Mouse (Mus musculus): Measurements from ENCODE around the gene AU040320.

Gene AU040320

DNA sequence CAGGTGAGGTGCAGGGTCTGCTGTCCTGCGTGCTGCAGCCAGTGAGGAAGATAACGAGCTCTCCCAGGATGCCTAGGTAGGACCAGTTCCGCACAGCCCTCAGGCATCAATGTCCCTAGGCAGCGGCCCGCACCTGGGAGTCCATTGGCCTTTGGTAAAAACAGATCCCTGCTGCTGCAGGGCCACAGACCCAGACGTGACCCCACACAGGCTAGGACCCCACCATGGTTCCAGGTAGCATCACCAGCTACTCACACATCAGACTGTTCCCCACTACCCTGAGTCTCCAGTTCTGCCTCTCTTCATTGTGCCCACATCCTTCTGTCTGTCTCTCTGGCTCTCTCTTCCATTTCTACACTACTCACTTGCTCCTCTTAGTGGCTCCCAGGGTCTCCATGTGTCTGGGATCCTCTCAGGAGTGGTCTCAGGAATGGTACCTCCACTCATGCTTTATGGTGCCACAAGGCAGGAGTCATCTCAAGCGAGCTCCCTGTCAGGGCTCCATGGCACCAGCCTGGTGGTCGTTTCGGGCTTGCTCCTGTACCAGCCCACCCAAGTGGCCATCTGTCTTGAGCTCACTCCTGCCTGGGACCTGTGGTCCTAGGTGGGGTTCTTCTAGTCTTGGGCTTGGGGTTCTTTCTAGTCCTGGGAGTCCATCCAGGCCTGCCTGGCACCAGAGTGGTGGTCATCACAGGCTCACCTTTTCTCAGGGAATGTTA lies 107.1 kb downstream of the AU040320 start:
- DNase-seq, result no peak

DNA sequence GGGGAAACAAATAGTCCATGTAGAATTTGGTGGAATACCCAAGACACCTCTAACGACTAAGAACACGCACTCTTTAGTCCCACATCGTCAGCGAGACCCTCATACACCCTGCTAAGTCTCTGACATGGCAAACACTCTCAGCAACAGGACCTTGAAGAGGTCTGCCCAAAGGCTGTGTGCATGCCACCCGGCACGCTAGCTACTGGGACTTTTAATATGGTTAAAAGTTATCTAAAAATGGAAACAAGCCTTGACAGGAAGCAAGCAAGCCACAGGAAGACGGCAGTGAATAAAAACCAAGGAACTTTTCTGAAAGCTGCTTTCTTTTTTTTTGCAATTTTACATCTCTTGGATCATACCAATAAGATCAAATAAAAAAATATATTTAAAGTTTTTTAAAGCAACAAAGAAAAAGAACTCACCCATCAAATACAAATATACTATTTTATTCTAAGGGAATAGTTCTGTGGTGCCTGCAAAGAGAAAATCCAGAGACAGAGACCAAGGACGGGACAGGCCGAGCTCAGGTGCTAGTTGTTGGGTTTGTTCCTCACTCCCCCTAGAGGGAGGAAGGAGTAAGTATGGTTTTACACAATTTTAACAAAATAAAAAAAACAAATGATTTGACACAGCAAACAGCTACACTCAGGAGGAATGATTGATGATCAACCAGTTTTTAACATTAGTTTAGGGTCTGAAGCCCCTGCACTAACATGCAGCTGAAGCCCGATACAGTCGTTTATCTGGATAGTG lies 108.3 kb downstream of the AU040320 start:
- no peak for DNase-seq

DNA sequence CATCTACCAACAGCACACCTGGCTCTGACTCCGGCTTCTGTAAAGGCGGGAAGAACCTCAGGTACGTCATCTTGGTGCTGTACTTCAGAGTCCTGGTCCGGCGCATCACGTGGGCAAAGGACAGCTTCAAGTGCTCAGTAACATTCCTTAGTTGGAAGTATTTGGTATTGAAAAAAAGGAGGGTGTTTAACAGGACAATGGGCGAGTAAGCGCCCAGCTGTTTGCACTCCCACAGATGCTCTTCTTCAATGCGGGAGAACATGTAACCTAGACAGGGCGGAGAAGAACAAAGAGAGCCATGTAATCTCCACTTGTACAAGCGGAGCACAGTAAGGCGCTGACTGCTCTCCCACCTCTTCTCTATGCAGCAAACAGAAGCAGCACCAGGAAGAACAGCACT lies 115.4 kb downstream of the AU040320 start:
- no peak for DNase-seq

DNA sequence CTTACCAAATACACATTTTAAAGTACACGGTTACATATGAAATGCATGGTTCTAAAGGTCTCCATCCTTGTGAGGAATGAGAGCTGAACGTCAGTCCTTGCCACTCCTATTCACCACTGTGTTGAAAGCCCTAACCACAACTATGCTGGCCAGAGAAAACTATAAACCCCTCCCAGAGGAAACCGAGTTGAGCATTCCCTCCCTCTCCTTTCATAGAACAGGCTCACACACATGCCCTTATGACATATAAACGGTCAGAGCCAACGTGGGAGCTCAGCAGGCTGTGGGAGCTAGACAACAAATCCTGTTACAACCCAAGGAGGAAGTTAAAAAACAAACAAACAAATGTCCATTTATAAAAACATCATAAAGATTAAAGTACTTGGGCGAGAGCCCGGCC lies 119.4 kb downstream of the AU040320 start:
- DNase-seq, result peak; percentile 48

DNA sequence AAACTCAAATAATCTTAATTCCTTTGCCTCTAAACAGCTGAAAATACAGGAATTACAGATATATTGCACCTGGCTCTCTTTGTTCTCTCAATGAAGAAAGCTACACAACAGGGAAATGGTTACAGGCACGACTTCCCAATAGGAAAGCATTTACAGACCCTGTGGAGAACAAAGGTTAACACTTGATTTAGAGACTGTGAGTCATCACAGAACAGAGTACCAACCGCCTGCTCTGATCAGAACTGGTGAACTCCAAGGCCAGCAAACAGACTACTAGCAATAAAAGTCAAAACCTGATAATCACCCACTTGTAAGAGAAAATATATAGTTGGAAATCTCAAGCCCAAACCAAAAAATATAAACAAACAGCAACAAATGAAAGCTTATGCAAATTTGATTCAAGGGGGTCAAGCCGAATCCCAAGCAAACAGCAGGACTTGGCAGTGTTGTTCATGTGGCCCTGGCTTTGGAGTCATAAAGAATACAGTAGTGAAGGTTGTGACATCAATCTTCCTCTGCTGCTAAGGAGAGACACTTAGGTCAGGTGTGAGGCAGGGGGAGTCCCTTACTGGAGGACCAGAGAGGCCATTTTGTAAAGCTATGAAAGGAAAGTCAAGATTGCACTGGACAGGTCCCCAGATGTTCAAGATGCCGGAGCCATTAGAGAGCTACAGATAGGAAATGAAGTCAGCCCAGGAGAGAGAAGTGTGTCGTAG lies 126.4 kb downstream of the AU040320 start:
- DNase-seq, result no peak

DNA sequence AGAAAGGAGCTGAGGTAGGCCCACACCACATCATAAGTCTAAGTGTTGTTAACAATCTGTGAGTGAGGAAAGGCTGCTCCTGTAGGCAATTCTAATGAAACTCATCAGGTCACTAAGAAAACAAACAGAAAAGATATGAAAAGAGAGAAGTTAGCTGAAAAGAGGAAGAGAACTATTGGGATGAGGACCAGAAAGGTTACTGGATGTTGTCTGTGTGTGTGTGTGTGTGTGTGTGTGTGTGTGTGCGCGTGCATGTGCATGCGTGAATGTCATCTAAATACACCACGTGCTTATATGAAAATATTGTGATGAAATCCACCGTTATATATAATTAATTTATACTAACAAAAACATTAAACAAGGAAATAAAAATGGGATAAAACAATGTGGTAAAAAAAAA lies 130.3 kb downstream of the AU040320 start:
- no peak for DNase-seq

DNA sequence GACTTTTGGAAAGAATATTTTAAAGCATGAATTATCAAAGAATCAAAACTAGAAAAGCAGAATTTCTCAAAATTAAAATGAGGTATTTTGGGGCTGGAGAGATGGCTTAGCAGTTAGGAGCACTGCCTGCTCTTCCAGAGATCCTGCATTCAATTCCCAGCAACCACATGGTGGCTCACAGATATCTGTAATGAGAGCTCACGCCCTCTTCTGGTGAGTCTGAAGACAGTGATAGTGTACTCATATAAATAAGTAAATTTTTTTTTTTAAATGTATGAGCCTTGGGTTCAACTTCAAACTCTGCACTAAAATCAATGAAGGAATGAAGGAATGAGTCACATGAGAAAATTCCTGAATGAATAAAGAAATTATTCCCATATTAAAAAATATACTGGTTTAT lies 132.6 kb downstream of the AU040320 start:
- no peak for DNase-seq

DNA sequence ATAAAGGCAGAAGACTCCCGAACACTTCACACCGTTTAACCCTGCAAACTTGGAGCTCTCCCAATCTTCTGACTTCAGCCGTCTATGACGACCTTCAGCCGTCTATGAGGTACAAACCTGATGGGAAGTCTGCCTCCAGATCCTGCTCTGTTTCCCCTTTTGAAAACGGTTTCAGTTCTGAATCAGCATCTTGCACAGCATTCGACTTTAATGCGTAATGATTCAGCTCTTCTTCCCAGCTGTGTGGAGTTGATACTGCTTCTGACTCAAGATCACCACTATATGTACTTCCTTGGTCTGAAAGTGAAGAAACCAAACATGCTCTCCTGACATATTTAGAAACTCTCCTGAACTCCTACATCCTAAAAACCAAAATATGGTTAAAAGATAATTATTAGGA lies 136.5 kb downstream of the AU040320 start:
- DNase-seq, result no peak

Measured in kidney, postnatal 14 days (tissue).